Mouse (Mus musculus) kidney, embryonic 14.5 days (tissue): ENCODE data around the gene Defb23. TPM values are rescaled to one million over a fixed set of nuclear protein-coding genes. Genes with fewer than 3 reads are reported as not detected.

Experiments
- ATAC-seq: fragments of 200-750 bp; cut with Nextera tagmentation; 2 replicates; pipeline ENCODE4 v1.8.0; 2017; ENCODE audit warnings: moderate number of reproducible peaks, mild to moderate bottlenecking, moderate TSS enrichment, moderate library complexity; ENCODE audit not compliant: low FRiP score, low TSS enrichment
- H3K27ac ChIP-seq: fragments of 300-500 bp; sonication (generic); 2 replicates; pipeline ENCODE4 v1.5.1; 2014; ENCODE audit warnings: low read depth, mild to moderate bottlenecking, low read length, moderate library complexity, mixed read lengths
- H3K27me3 ChIP-seq: fragments of 300-500 bp; sonication (generic); 2 replicates; pipeline ENCODE4 v1.6.1; 2014; ENCODE audit warnings: mild to moderate bottlenecking, low read length; ENCODE audit not compliant: control insufficient read depth, insufficient read depth
- H3K36me3 ChIP-seq: fragments of 300-500 bp; sonication (generic); 2 replicates; pipeline ENCODE4 v1.6.1; 2014; ENCODE audit warnings: low read length, mixed read lengths; ENCODE audit not compliant: control insufficient read depth, insufficient read depth
- H3K4me1 ChIP-seq: fragments of 300-500 bp; sonication (generic); 2 replicates; pipeline ENCODE4 v1.6.1; 2014; ENCODE audit warnings: low read length, mixed read lengths; ENCODE audit not compliant: control insufficient read depth, insufficient read depth
- H3K4me2 ChIP-seq: fragments of 300-500 bp; sonication (generic); replicated peaks from 2 replicates; pipeline ENCODE4 v1.6.1; 2014; ENCODE audit warnings: low read depth, mild to moderate bottlenecking, low read length
- H3K4me3 ChIP-seq: fragments of 300-500 bp; sonication (generic); 2 replicates; pipeline ENCODE4 v1.5.1; 2014; ENCODE audit warnings: mild to moderate bottlenecking, low read length
- H3K9ac ChIP-seq: fragments of 300-500 bp; sonication (generic); 2 replicates; pipeline ENCODE4 v1.6.1; 2014; ENCODE audit warnings: low read depth, mild to moderate bottlenecking, low read length, moderate library complexity
- H3K9me3 ChIP-seq: fragments of 300-500 bp; sonication (generic); 2 replicates; pipeline ENCODE4 v1.6.1; 2016; ENCODE audit warnings: low read length; ENCODE audit not compliant: control insufficient read depth
- WGBS: fragments of 180-500 bp; shearing (Covaris S2); extraction: QIAGEN DNeasy Blood & Tissue Kit; methylation state at CpG from one replicate; pipeline ENCODE4 v1.1.7; 2014; 5-methylcytosine and 5-hydroxymethylcytosine counted together
- polyA plus RNA-seq: library from polyadenylated mRNA; unstranded; fragments of >200 nt; fragmentation: Nextera tagmentation; extraction: Ambion mirVana; gene quantifications from 2 replicates; pipeline ENCODE4 v1.2.1, GENCODE M21; 2014

The Defb23 gene
- polyA plus RNA-seq, 1 experiment from 2014 or later = not detected

DNA sequence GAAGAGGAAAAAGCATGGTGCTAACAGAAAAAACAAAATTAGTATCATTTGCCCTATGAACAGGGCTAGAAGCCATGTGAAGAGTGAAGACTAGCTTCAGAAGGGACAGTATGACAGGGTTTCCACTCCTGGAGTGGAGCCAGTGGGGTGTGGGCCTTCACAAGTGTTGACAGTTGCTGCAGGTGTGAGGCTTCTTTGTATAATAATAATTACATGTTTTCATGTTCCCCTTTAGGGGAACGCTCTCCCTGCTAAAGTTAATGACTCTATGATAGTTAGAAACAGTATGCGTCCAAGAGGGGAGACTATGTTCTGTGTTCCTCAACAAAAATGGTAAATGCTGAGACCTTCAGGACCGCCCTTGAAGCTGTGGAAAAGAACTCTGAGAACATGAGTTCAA is 48.6 kb downstream of the Defb23 start:
- Histone ChIP-seq H3K27me3 (no peaks in the 10 kb centered on the region), H3K36me3 (peaks cover 4% of the 10 kb centered on the region; the same call in 1 of the 2 replicates), H3K27ac (peak overlapping the region; percentile 99; the same call in 1 of the 2 replicates), H3K9me3 (peaks cover 6% of the 10 kb centered on the region; the same call in 1 of the 2 replicates), H3K9ac (peak overlapping the region; percentile 97; the same call in 1 of the 2 replicates), H3K4me3 (peak overlapping the region; percentile 84), H3K4me2 (peak overlapping the region; percentile 94; the same call in 1 of the 2 replicates), H3K4me1 (peaks cover 16% of the 10 kb centered on the region)
- WGBS = over 99% methylated on average over 3 of the region's 3 CpGs
- no peak for ATAC-seq

DNA sequence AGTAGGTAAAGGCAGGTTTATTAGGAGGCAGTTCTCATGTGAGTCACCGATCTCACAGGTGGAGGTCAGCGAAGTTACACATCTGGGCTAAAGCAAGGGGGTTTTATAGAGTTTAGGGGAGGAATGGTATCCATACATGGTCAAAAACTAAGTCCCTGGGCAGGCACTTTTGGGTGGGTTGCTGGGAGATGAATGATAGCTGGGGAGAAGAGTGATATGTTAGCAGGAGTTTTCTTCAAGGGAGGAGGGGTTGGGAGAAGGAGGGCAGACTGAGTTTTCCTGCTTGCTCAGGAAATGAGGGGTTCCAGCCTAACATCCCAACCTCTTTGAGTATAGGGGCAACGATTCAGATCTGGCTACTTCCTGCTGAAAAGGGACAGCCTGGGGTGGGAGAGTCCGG is 49.1 kb downstream of the Defb23 start, which contains the start of gene 6820408C15Rik:
TSS of gene 6820408C15Rik (plus strand) at position 301 of the 400 bp plus-strand sequence.
- no peak for ATAC-seq

DNA sequence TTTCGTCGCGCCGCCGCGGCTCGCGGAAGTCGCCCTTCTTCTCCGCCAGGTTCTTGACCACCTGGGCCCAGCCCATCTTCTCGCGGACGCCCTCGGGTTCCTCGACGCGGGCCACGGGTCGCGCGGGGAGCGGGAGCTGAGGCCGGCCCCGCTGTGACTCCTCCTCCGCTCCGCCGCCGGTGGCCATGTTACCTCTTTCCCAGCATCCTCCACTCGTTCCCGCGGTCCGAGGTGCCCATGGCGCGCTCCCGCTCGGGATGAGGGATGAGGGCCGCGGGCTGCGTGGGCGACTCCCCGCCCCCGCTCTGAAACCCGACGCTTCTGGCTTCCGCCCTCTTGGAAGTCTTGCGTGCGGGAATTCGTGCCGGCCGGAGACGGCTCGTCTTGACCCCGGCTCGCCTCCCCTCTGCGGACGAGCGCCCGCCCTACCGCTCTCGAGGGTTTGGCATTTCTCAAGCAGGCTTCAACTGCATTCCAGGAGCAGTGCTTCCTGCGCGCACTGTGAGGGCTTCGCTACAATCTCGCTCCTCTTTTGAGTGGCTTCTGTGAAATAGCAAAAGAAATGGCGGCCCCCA is 49.7 kb downstream of the Defb23 start, which contains the start of gene Zcchc3:
TSS of gene Zcchc3 (minus strand) at position 437 of the 575 bp plus-strand sequence.
- under 1% methylated on average over 62 of the region's 65 CpGs for WGBS
- Histone ChIP-seq H3K4me3 (peak within 1 kb of the TSS; percentile 84), H3K9me3 (peaks cover 6% of the 10 kb centered on the region; the same call in 1 of the 2 replicates), H3K36me3 (peaks cover 4% of the 10 kb centered on the region; the same call in 1 of the 2 replicates), H3K27me3 (no peaks in the 10 kb centered on the region), H3K27ac (peak within 1 kb of the TSS; percentile 99), H3K9ac (peak within 1 kb of the TSS; percentile 97), H3K4me2 (peak within 1 kb of the TSS; percentile 94), H3K4me1 (peaks cover 27% of the 10 kb centered on the region)
- ATAC-seq = peak; percentile 83

More for the DNA sequence above, 49.1 kb downstream of the Defb23 start, which contains the start of gene 6820408C15Rik:
- Histone ChIP-seq H3K4me2 (peak within 1 kb of the TSS; percentile 94), H3K9me3 (peaks cover 6% of the 10 kb centered on the region; the same call in 1 of the 2 replicates), H3K4me3 (peak within 1 kb of the TSS; percentile 84), H3K27me3 (no peaks in the 10 kb centered on the region), H3K36me3 (peaks cover 4% of the 10 kb centered on the region; the same call in 1 of the 2 replicates), H3K9ac (peak within 1 kb of the TSS; percentile 97), H3K4me1 (peaks cover 21% of the 10 kb centered on the region), H3K27ac (peak within 1 kb of the TSS; percentile 99)
- WGBS = 18% methylated on average over 4 of the region's 4 CpGs

DNA sequence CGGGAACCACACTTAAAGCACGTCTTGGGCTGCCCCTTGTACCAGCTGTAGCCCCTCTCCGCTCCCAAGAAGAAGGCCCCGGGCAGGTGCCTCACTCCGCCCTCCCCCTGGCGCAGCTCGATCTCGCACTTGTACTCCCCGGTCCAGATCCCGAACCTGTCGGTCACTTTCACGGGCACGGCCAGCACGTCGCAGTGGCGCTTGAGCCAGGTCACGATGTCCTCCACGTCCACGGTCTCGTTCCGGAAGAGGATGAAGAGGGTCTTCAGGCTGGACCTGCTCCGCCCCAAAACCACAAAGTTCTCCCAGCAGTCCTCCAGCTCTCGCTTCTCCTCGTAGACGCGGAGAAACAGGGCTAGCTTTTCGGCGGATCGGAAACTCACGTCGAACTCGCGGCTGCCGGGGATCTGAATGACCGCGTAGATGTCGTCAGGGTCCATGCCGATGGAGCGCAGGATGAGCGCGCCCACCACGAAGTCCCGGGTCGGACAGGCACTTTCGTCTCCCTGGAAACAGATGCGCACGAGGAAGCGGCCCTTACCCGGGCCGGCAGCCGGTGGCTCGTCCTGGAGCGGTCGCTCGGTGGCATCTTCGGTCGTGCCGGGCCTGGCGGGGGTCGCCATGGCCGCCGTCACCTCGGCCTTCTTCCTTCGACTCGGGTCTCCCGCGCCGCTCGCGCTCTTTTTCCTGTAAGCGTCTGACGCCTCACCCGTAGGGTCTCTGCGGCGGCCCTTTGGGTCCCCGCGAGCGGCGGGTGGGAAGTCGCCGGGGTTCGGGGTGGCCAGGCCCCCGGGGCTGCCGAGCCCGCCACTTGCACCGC is 50.4 kb downstream of the Defb23 start:
- peak; percentile 2 for ATAC-seq
- Histone ChIP-seq H3K4me1 (peaks cover 28% of the 10 kb centered on the region), H3K4me3 (peak overlapping the region; percentile 84), H3K27ac (peak overlapping the region; percentile 99), H3K4me2 (peak overlapping the region; percentile 94), H3K9me3 (peaks cover 6% of the 10 kb centered on the region; the same call in 1 of the 2 replicates), H3K9ac (peak overlapping the region; percentile 97), H3K36me3 (peaks cover 4% of the 10 kb centered on the region; the same call in 1 of the 2 replicates), H3K27me3 (no peaks in the 10 kb centered on the region)
- WGBS = under 1% methylated on average over 83 of the region's 86 CpGs

DNA sequence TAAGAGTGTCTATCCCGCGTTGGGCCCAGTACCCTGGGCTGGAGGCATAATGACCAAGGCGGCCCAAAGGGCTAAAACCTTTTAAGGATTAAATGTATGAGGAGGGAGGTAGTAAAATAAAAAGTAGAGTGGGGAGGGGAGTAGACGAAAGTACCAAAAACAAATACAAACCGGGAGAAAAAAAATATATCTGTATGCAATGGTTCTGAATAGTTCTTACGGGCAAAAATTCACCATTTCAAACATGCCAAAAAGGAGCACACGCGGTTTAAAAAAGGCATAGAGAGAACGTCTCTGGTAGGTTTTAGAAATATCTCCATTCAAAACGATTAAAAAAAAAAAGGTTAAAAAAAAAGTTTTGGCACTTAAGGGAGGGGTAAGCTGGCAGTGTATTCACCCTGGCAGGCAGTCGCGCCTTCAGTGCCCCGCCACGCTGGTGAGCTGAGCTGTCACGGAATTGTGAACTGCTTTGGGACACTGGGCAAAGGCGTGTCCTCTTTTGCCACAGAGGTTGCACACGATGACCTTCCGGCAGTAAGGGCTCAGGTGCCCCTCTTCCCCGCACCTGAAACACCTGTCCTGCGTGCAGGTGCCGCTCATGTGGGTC is 51.2 kb downstream of the Defb23 start:
- H3K4me2 ChIP-seq = peak overlapping the region; percentile 94
- H3K9me3 ChIP-seq = peaks cover 6% of the 10 kb centered on the region; the same call in 1 of the 2 replicates
- ATAC-seq = no peak
- peak overlapping the region; percentile 97 for H3K9ac ChIP-seq
- peaks cover 28% of the 10 kb centered on the region for H3K4me1 ChIP-seq
- H3K36me3 ChIP-seq = peaks cover 4% of the 10 kb centered on the region; the same call in 1 of the 2 replicates
- WGBS = 2% methylated on average over 21 of the region's 21 CpGs
- no peaks in the 10 kb centered on the region for H3K27me3 ChIP-seq
- peak overlapping the region; percentile 84 for H3K4me3 ChIP-seq
- peak overlapping the region; percentile 99 for H3K27ac ChIP-seq

DNA sequence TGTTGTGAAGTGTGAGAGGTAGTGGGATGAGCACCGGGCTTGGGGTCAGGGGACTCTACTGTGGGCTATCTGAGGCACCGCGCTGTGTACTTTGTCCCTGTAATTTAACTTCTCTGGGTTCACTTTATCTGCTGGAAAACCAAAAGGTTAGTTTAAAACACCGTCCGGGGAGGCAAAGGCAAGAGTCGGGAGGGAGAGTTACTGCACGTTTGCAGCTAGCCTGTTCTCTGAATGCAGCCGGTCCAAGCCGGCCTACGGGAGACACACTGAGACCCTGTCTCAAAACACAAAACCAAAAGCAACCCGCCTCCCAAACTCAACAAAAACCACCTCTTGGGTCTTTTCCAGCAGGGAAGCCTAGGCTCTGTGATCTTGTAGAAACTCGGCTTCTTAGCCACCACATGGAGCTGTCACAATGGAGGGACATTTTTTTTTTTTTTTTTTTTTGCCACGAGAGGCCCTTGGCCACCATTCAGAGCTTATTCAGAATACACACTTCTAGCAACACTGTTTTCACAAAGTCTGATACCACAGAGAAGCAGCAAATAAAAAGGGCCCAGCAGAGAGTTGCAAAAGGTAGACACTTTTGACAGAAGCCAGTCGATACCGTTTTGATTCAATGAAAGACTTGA is 51.8 kb downstream of the Defb23 start:
- WGBS = 5% methylated on average over 15 of the region's 15 CpGs
- Histone ChIP-seq H3K9ac (peak overlapping the region; percentile 97), H3K4me1 (peaks cover 28% of the 10 kb centered on the region), H3K27me3 (no peaks in the 10 kb centered on the region), H3K9me3 (peaks cover 6% of the 10 kb centered on the region; the same call in 1 of the 2 replicates), H3K4me3 (peak overlapping the region; percentile 84), H3K27ac (peak overlapping the region; percentile 99), H3K36me3 (peaks cover 4% of the 10 kb centered on the region; the same call in 1 of the 2 replicates), H3K4me2 (peak overlapping the region; percentile 94)
- no peak for ATAC-seq

DNA sequence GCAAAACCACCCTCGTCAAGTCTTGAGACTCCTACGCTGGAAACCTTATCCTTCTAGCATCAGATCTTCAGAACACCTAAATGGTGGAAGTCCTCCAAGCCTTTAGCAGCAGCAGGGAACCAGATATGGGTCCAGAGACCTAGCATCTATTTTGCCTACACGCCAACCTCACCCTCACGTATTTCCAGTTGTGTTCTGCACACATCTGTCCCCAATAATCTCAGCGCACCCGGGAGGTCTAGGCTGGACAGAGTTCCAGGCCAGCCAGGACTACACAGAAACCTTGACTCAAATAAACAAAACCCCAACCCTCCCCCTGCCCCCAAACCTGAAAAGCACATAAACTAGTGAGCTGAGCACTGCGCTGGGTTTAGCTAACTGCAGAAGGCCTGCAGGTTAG is 52.9 kb downstream of the Defb23 start:
- no peaks in the 10 kb centered on the region for H3K27me3 ChIP-seq

DNA sequence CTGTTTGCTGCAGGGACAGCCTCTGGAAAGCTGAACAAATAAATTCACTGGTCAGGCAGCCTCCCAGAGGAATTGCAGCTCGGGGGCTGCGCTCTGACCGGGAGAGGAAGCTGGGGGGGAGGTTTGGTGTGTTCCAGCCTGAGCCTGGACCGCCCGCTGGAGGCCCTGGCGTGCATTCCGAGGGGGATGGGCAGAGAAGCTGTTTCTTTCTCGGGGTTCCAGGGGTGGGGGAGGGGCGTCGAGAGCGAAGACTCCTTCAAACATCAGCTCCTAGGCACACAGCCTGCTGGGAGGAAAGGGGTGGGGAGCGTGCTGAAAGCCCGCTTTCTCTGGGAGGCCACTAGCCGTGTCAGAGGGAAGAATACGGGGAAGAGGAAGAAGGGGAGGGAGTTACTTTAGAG is 53.4 kb downstream of the Defb23 start:
- H3K9ac ChIP-seq = peak overlapping the region; percentile 97; the same call in 1 of the 2 replicates
- peak overlapping the region; percentile 94 for H3K4me2 ChIP-seq
- peak overlapping the region; percentile 99 for H3K27ac ChIP-seq
- peaks cover 4% of the 10 kb centered on the region; the same call in 1 of the 2 replicates for H3K36me3 ChIP-seq
- H3K4me3 ChIP-seq = peak overlapping the region; percentile 84
- H3K9me3 ChIP-seq = peaks cover under 1% of the 10 kb centered on the region; the same call in 1 of the 2 replicates
- WGBS = 1% methylated on average over 15 of the region's 15 CpGs
- ATAC-seq = peak; percentile 82
- peaks cover 35% of the 10 kb centered on the region for H3K4me1 ChIP-seq
- no peaks in the 10 kb centered on the region for H3K27me3 ChIP-seq

More for the DNA sequence above, 52.9 kb downstream of the Defb23 start:
- Histone ChIP-seq H3K4me3 (peak overlapping the region; percentile 84), H3K27ac (peak overlapping the region; percentile 99), H3K36me3 (peaks cover 4% of the 10 kb centered on the region; the same call in 1 of the 2 replicates), H3K4me1 (peaks cover 34% of the 10 kb centered on the region), H3K4me2 (peak overlapping the region; percentile 94), H3K9ac (peak overlapping the region; percentile 97; the same call in 1 of the 2 replicates), H3K9me3 (peaks cover 6% of the 10 kb centered on the region; the same call in 1 of the 2 replicates)
- no peak for ATAC-seq
- WGBS = 1% methylated on average over 7 of the region's 7 CpGs
